Mouse (Mus musculus): ENCODE measurements around the gene Abcc4. TPM values are rescaled to one million over a fixed set of nuclear protein-coding genes. Genes with fewer than 3 reads are reported as not detected.

The Abcc4 gene
- 19.0 TPM for total RNA-seq (2023)

GRCm38 (mm10) chr14:118705808-118706731 is at the start of gene Abcc4:
TSS of gene Abcc4 (minus strand) at chr14:118706219.

Other genes with a start within 250 kb of the Abcc4 start
- gene Cldn10, start 81.7 kb upstream of the Abcc4 start, total RNA-seq (2023): 2.6 TPM
- gene Dzip1, start 219.2 kb upstream of the Abcc4 start, total RNA-seq (2023): 61.0 TPM
- 51.9 TPM for gene Dnajc3, start 231.8 kb upstream of the Abcc4 start, total RNA-seq (2023)

Data from CD4-positive naive resting alpha-beta T cell, adult 57 days (primary cell).